Mouse (Mus musculus): ENCODE measurements around the gene Cck.
A peak's percentile ranks its signal among the peaks of the same experiment; 100 is the strongest.

Gene Cck

GRCm38 (mm10) chr9:121495529-121495928 lies at the start of gene Cck:
TSS of gene Cck (minus strand) at chr9:121495694.
- Histone ChIP-seq H3K9me3 (ENCODE audit: low read length) (no peaks in the 10 kb centered on the region), H3K36me3 (ENCODE audit: insufficient read depth, low read length) (no peaks in the 10 kb centered on the region), H3K4me3 (replicated peaks; ENCODE audit: low read length) (peak within 1 kb of the TSS; percentile 71), H3K4me1 (replicated peaks; ENCODE audit: low read depth, low read length) (peaks cover 7% of the 10 kb centered on the region), H3K27me3 (ENCODE audit: insufficient read depth, low read length) (peaks cover 75% of the 10 kb centered on the region)
- no peak for TF ChIP-seq POU5F1 (IDR thresholded peaks at IDR 0.05; ENCODE audit: borderline replicate concordance, low read length)
- TF ChIP-seq NANOG (IDR thresholded peaks at IDR 0.05; ENCODE audit: borderline replicate concordance, low read length), result no peak

- H3K36me3 ChIP-seq (ENCODE audit: insufficient read depth, low read length), result no peaks in the 10 kb centered on the region
- no peak overlapping the region for H3K4me3 ChIP-seq (replicated peaks; ENCODE audit: low read length)
- TF ChIP-seq NANOG (IDR thresholded peaks at IDR 0.05; ENCODE audit: borderline replicate concordance, low read length), result no peak
- TF ChIP-seq POU5F1 (IDR thresholded peaks at IDR 0.05; ENCODE audit: borderline replicate concordance, low read length), result no peak
- no peak for TF ChIP-seq CTCF (conservative IDR thresholded peaks at IDR 0.05; ENCODE audit: low read length)
- no peaks in the 10 kb centered on the region for H3K27me3 ChIP-seq (ENCODE audit: insufficient read depth, low read length)
- H3K9me3 ChIP-seq (ENCODE audit: low read length), result peaks cover 20% of the 10 kb centered on the region
- no peaks in the 10 kb centered on the region for H3K4me1 ChIP-seq (replicated peaks; ENCODE audit: low read depth, low read length)
Observed at GRCm38 (mm10) chr9:121541530-121541929, 46.0 kb upstream of the Cck start.

- Histone ChIP-seq H3K36me3 (ENCODE audit: insufficient read depth, low read length) (no peaks in the 10 kb centered on the region), H3K27me3 (ENCODE audit: insufficient read depth, low read length) (no peaks in the 10 kb centered on the region), H3K4me1 (replicated peaks; ENCODE audit: low read depth, low read length) (no peaks in the 10 kb centered on the region), H3K4me3 (replicated peaks; ENCODE audit: low read length) (no peak overlapping the region), H3K9me3 (ENCODE audit: low read length) (peaks cover 11% of the 10 kb centered on the region)
- TF ChIP-seq CTCF (conservative IDR thresholded peaks at IDR 0.05; ENCODE audit: low read length), result no peak
- TF ChIP-seq POU5F1 (IDR thresholded peaks at IDR 0.05; ENCODE audit: borderline replicate concordance, low read length), result no peak
- TF ChIP-seq NANOG (IDR thresholded peaks at IDR 0.05; ENCODE audit: borderline replicate concordance, low read length), result no peak
Observed at GRCm38 (mm10) chr9:121532626-121533025, 37.1 kb upstream of the Cck start.

- Histone ChIP-seq H3K36me3 (ENCODE audit: insufficient read depth, low read length) (no peaks in the 10 kb centered on the region), H3K27me3 (ENCODE audit: insufficient read depth, low read length) (no peaks in the 10 kb centered on the region), H3K4me3 (replicated peaks; ENCODE audit: low read length) (no peak overlapping the region), H3K9me3 (ENCODE audit: low read length) (peaks cover 11% of the 10 kb centered on the region; the same call in 1 of the 2 replicates), H3K4me1 (replicated peaks; ENCODE audit: low read depth, low read length) (no peaks in the 10 kb centered on the region)
- no peak for TF ChIP-seq POU5F1 (IDR thresholded peaks at IDR 0.05; ENCODE audit: borderline replicate concordance, low read length)
- no peak for TF ChIP-seq NANOG (IDR thresholded peaks at IDR 0.05; ENCODE audit: borderline replicate concordance, low read length)
- TF ChIP-seq CTCF (conservative IDR thresholded peaks at IDR 0.05; ENCODE audit: low read length), result no peak
Observed at GRCm38 (mm10) chr9:121528605-121529357, 33.3 kb upstream of the Cck start.

GRCm38 (mm10) chr9:121526171-121526570 lies 30.7 kb upstream of the Cck start:
- no peak overlapping the region for H3K4me3 ChIP-seq (replicated peaks; ENCODE audit: low read length)
- peaks cover 11% of the 10 kb centered on the region; the same call in 1 of the 2 replicates for H3K9me3 ChIP-seq (ENCODE audit: low read length)
- no peaks in the 10 kb centered on the region for H3K36me3 ChIP-seq (ENCODE audit: insufficient read depth, low read length)
- H3K27me3 ChIP-seq (ENCODE audit: insufficient read depth, low read length), result no peaks in the 10 kb centered on the region; the same call in 1 of the 2 replicates
- H3K4me1 ChIP-seq (replicated peaks; ENCODE audit: low read depth, low read length), result no peaks in the 10 kb centered on the region
- TF ChIP-seq POU5F1 (IDR thresholded peaks at IDR 0.05; ENCODE audit: borderline replicate concordance, low read length) (no peak), CTCF (conservative IDR thresholded peaks at IDR 0.05; ENCODE audit: low read length) (no peak)

GRCm38 (mm10) chr9:121520047-121520446 lies 24.6 kb upstream of the Cck start:
- Histone ChIP-seq H3K4me3 (replicated peaks; ENCODE audit: low read length) (no peak overlapping the region), H3K4me1 (replicated peaks; ENCODE audit: low read depth, low read length) (no peaks in the 10 kb centered on the region), H3K9me3 (ENCODE audit: low read length) (no peaks in the 10 kb centered on the region), H3K36me3 (ENCODE audit: insufficient read depth, low read length) (no peaks in the 10 kb centered on the region), H3K27me3 (ENCODE audit: insufficient read depth, low read length) (peaks cover 11% of the 10 kb centered on the region)
- TF ChIP-seq POU5F1 (IDR thresholded peaks at IDR 0.05; ENCODE audit: borderline replicate concordance, low read length) (no peak), CTCF (conservative IDR thresholded peaks at IDR 0.05; ENCODE audit: low read length) (no peak), NANOG (IDR thresholded peaks at IDR 0.05; ENCODE audit: borderline replicate concordance, low read length) (no peak)

GRCm38 (mm10) chr9:121514462-121514861 lies 19.0 kb upstream of the Cck start:
- Histone ChIP-seq H3K9me3 (ENCODE audit: low read length) (no peaks in the 10 kb centered on the region), H3K4me1 (replicated peaks; ENCODE audit: low read depth, low read length) (no peaks in the 10 kb centered on the region), H3K36me3 (ENCODE audit: insufficient read depth, low read length) (no peaks in the 10 kb centered on the region), H3K27me3 (ENCODE audit: insufficient read depth, low read length) (peaks cover 3% of the 10 kb centered on the region; the same call in 1 of the 2 replicates), H3K4me3 (replicated peaks; ENCODE audit: low read length) (no peak overlapping the region)
- TF ChIP-seq POU5F1 (IDR thresholded peaks at IDR 0.05; ENCODE audit: borderline replicate concordance, low read length) (no peak), CTCF (conservative IDR thresholded peaks at IDR 0.05; ENCODE audit: low read length) (no peak), NANOG (IDR thresholded peaks at IDR 0.05; ENCODE audit: borderline replicate concordance, low read length) (no peak)

- Histone ChIP-seq H3K4me1 (replicated peaks; ENCODE audit: low read depth, low read length) (no peaks in the 10 kb centered on the region), H3K9me3 (ENCODE audit: low read length) (no peaks in the 10 kb centered on the region), H3K36me3 (ENCODE audit: insufficient read depth, low read length) (no peaks in the 10 kb centered on the region), H3K4me3 (replicated peaks; ENCODE audit: low read length) (no peak overlapping the region), H3K27me3 (ENCODE audit: insufficient read depth, low read length) (peaks cover 3% of the 10 kb centered on the region; the same call in 1 of the 2 replicates)
- TF ChIP-seq NANOG (IDR thresholded peaks at IDR 0.05; ENCODE audit: borderline replicate concordance, low read length), result no peak
- TF ChIP-seq CTCF (conservative IDR thresholded peaks at IDR 0.05; ENCODE audit: low read length), result no peak
- TF ChIP-seq POU5F1 (IDR thresholded peaks at IDR 0.05; ENCODE audit: borderline replicate concordance, low read length), result no peak
Observed at GRCm38 (mm10) chr9:121511911-121512310, 16.4 kb upstream of the Cck start.
